Mouse (Mus musculus) gastrocnemius, adult 8-10 months (tissue): Measurements from ENCODE around the gene Myl7. TPM values are rescaled to one million over a fixed set of nuclear protein-coding genes. Genes with fewer than 3 reads are reported as not detected.
"Not testable (repeated sequence)": the region's sequence is repeated elsewhere in the genome, so short reads cannot be mapped to it uniquely, and the experiment has no call there.

Experiments
- DNase-seq, 2 experiments: peaks; one replicate each; pipeline ENCODE4 v3.0.0; 2022; ENCODE audit warnings: low spot score in 2 of 2
- total RNA-seq, 4 experiments: library from RNA; stranded (reverse); gene quantifications; 2 replicates each; pipeline ENCODE4 v1.2.4; 2022

The Myl7 gene
- total RNA-seq = not detected

DNA sequence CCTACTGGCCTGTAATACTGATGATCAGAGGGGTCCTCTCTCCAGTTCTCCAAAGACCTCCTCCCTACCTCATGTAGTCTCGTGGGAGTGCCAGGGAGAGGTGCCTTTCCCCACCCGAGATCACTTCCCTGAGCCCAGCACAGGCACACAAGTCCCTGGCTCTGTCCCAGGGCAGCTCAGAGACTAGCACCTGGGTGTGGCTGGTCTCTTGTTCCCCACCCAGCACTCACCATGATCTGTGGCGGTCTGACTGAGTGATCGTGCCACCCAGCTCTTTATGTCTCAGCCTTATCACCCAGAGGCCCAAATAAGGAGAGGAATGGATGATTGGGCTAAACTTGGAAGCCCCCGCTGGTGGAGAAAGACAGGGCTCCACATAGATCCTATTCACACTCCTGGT is at the start of gene Myl7:
Myl7 (minus strand) TSS at position 252 of the 400 bp plus-strand sequence.
- no peak for DNase-seq

DNA sequence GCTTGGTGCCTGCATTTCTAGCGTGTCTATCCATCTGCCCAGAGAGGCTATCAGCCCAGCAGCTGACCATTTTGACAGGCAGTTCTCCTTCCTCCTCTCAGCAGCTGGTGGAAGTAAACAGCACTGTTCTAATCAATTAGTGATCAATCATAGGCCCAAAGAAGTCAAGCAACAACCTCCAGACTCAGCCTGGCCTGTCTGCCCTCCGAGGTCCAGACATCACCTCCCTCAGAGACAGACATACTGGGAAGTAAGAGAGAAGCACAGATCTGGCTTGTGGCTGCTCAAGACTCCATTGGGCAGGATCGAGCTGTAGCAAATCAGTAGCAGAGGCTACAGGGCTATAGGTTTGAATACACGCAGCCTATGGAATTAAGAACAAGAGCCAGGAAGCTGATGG is 49.2 kb upstream of the Myl7 start:
- no peak for DNase-seq

DNA sequence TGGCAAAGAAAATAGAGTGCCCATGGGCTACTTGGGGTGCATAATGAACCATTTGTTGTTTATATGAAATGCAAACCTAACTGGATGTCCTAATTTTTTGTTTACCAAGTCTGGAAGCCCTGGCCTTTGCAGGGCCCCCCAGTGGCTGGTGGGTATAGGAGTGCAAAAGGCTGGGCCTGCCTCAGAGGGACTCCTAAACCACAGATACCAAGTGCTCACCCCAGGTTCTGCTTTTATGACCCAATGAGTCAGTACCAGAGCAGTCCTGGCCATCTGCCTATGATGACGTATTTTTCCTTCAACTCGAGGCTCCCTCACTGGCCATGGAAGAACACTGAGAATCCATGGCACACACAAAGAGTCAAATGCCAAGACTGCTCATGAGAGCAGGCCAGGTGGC is 46.5 kb upstream of the Myl7 start:
- DNase-seq = no peak

DNA sequence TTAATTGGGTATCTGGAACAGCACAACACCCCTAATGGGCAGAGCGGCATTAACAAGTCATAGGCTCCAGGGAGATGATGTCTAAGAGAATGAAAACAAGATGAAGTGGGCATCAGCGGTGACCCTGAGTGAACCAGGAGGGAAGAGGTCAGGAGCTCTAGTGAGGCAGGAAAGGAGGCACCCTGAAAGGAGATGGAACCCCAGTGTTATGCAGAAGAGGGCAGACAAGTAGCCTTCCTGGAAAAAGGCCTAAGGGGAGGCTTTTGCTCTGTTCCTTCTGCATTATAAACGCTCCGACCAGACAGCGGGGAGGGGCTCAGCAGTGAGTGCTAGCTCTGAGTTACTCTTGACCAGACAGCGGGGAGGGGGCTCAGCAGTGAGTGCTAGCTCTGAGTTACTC is 44.4 kb upstream of the Myl7 start:
- no peak for DNase-seq

DNA sequence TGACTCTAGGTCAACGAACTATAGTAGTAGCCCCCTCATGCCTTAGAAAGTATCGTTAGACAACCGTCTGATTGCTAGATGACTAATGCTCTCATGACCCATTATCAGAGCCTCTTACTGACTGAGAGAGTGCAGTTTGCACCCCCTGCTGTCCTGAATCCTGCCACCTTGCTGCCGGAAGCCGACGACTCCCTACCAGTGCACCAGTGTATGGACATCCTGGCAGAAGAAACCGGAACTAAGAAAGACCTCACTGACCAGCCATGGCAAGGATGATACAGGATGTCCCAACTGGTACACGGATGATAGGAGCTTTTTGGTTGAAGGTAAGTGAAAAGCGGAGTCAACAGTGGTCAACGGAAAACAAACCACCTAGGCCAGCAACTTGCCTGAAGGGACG is 35.9 kb upstream of the Myl7 start:
- DNase-seq = not testable (repeated sequence)

DNA sequence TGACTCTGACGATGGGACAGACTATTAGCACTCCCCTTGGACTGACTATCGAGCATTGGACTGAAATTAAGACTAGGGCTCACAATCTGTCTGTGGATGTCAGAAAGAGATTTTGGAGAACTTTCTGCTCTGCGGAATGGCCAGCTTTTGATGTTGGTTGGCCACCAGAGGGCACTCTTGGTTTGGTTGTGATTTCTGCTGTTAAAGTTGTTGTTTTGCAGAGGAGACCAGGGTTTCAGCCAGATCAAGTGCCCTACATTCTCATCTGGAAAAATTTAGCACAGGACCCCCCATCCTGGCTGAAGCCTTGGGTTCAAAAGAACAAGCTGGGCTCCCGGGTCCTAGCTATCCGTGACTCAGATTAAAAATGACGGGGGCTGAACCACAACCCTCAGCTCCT is 33.4 kb upstream of the Myl7 start:
- DNase-seq = not testable (repeated sequence)

DNA sequence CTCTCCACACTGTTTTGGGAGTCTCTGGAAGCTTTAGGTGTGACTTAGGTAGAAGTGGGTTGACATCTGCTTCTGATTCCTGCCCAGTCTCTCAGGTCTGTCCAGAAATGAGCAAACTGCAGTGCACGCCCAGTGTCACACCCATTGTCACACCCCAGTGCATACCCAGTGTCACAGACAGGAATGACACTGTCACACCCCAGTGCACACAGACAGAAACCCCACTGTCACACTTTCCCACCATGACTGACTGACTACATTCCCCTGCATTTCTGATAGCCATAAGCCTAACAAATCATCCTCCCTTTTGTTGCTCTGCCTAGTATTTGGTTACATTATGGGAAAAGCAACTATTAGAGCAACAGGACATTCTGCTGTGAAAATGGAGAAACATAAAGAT is 32.0 kb upstream of the Myl7 start:
- DNase-seq = no peak

DNA sequence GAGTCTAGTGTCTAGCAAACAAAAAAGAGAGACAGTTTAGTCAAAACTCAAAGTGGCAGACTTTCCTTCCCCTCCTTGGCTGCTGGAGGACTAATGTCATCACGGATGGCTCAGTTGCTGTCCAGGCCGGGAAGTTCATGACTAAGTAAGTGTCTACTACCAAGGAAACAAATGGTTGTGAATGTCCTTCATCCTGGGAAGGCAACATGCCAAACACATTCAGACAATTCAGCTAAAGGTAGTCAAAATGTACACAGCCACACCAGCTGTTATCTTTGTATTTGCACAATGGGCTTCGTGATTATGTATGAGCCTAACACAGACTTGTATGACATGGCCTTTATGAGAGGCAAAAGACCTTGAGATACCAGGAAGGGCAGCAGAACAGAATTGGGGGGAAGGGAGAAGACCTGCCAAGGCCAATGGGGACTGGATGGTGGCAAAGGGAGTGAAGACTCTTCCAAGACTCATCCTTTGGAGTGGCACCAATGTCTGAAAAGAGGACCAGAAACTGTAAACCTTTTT is 28.2 kb upstream of the Myl7 start:
- DNase-seq = no peak

DNA sequence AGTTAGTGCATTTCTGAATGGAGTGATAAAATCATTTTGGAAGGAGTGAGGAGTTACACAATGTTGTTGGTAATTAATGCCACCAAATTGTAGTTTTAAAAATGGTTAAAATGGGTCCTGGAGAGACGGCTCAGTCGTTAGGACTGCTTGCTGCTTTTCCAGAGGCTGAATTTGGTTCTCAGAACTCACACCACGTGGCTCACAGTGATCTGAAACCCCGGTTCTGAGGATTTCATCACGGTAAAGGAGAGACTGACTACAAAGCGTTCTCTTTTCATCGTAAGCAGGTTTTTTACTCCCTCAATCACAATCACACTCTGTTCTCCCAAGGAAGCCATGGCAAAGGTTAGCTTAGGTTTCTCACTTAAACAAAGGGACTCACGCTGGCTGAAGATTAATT is 26.1 kb upstream of the Myl7 start:
- no peak for DNase-seq

DNA sequence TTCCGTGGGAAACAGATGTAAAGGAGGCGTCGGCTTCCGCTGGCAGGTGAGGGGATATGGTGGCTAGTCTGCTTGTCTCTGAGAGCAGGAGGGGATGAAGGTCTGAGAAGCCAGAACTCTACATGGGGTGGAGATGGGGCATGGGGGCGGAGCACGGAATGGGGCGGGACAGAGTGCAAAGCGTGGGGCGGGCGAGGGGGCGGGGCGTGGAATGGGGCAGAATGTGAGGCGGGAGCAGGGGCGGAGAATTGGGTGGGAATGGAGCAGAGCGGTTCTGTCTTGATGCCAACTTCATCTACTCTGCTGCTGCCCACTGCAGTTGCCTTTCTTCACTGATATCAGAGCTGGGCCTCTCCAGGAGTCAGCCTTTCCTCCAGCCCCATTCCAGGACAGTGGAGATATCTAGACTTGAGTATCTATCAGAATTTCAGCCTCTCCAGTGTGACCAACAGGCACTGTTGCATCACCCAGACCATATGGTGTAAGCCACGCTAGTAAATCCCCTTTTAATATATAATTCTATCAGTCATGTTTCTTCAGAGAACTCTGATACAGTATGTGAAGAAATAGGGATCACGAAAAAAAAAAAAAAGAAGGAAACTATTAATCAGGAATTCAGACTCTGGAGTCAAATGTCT is 21.9 kb upstream of the Myl7 start:
- DNase-seq = no peak

DNA sequence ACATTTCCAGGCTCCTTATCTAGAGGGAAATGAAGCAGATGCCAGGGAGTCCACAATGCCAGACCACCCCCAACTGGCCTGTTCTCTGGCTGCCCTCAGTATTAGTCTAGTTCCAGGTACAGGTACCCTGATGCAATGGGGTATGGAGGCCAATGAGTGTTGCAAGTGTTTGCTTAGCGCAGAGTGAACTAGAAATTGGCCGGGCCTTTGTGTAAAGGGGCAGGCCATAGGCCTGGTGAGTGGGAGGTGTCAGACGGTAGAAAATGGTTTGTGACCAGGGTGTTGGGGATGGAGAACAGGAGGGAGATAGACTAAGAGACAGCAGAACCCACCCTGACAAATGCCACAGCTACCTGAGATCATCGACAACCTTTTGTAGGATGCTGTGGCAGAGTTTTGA is 21.0 kb upstream of the Myl7 start:
- no peak for DNase-seq

DNA sequence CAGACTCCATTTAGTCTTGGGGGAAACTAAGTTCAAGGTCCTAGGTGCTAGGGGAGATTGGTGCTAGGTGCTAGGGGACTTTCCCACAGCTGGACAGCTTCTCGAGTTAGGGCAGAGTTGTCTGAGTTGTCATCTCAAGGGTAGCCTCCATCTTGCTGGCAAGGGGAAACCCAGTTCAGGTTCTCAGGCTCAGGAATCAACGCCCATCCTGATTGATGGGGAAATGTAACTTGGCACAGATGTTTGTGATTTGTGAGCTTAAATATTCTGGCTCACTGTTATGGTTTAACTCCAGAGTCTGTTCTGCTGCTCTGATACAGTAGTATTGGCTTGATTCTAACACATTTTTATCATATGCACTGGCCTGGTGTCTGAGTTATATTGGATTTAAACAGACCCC is 19.5 kb upstream of the Myl7 start:
- no peak for DNase-seq

DNA sequence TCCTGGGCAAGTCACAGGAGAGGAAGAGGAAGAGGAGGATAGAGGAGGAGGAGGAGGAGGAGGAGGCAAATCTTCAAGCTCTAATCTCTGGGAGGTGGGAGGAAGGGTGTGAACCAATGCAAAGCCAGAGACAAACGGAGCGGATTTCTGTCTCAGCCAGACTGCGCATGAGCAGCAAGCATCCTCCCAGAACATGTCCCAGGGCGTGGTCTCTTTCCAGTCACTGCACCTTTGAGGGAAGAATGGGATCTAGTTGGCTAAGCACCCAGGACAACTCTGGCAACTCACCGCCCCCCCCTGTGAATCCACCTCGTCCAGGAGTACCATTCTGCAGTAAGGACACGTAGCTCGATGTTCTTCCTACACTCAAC is 17.6 kb upstream of the Myl7 start:
- no peak for DNase-seq

DNA sequence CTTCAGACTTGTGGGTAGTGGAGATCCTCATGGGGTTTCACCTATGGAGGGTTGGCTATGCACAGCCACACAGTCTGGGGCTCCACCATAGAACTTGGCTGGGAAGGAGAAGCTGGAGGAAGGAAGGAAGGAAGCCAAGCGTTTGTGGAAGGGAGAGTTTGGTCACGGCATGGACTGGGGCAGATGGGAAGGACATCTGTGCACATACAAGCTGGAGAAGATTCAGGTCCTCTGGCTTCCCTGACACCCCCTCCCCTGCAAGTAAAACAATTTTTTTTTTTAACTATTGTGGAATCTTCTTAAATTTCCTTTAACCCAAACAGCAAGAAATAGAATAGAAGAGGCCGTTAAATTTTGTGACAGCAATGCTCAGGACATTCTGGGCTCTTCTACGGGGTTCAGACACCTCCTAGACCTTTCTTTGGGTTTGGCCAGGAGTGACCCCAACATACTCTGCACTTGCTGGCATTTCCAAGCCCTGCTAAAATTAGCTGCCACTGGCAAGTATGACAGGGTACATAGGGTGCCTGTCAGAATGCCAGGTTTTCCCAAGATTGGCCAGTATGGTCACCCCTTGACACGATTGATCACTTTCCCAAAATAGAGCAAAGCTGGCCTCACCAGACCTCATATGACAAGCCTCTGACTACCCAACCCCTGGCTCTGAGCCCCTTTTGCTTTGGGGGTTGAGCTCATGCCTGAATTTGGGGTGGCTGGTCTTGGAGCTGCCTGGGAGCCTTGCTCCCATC is 17.0 kb upstream of the Myl7 start:
- peak; percentile 39 to 46 for DNase-seq

DNA sequence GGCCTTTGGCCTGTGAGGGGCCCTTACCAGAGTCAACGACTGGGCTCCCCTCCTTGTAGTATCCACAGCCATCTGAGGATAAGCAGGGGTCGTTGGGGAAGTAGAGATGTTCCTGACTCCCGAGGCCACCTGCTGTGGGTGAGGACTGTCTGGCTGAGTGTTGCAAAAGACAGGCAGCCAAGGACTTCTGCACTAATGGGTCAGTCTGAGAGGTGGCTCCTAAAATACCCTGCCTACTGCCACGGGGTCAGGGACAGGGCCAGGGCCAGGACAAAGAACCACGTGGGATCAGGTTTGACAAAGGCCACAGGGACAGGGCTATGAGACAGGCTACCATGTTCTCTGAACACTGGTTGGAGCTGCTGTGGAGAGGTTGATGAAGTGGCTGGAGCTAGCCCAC is 16.4 kb upstream of the Myl7 start:
- no peak for DNase-seq

DNA sequence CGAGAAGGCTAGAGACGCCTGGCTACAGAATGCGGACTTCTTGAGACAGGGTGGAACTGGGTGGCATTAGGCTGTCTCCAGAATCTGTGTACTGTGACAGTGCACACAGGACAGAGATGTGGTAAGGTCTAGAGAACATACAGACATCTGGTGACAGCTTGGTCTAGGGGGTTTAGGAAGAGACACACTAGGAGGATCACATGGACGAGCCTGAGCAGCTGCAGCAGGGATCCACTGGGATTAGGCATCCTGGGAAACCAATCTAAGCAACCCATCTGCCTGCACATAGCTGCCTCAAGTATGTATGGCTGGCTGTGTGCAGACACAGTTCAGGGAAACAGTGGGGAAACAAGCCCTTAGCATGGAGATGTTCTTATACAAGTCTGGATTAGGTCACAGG is 15.4 kb upstream of the Myl7 start:
- no peak for DNase-seq

DNA sequence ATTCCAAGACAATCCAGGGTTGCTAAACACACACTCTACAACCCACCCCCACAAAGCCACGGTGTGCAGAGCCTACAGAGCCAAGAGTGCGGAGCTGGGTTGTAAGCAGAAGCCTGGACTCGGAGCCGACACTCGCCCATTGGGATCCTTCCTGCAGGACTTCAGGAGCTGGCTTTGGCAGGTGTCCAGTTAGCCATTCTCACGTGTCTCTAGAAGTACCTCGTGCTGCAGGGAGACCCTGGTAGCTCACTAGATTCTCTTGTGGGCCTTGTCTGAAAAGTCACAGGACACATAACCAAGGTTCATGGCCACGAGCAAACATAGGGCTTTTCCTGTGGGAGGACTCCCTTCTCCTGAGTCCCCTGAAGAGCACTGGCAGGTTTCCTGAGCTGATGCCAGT is 14.7 kb upstream of the Myl7 start:
- DNase-seq = no peak

DNA sequence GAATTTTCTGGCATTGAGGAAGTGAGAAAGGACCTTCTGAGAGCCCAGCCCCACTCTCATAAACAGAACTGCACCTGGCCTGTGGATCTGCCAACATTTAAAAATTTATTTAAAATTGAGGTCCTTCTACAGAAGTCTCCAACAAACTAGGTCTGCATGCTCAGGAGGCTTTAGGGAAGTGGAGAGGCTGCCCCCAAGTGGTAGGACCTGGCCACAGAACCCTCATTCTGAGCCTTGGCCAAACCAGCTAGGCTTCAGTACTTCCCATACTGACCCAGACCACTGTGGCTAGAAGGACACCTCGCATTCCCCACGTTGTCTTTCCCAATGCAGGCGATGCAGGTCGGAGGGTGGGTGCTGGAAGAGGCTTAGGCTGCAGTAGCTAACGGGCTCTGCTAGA is 14.1 kb upstream of the Myl7 start:
- peak; percentile 36 to 42 for DNase-seq

DNA sequence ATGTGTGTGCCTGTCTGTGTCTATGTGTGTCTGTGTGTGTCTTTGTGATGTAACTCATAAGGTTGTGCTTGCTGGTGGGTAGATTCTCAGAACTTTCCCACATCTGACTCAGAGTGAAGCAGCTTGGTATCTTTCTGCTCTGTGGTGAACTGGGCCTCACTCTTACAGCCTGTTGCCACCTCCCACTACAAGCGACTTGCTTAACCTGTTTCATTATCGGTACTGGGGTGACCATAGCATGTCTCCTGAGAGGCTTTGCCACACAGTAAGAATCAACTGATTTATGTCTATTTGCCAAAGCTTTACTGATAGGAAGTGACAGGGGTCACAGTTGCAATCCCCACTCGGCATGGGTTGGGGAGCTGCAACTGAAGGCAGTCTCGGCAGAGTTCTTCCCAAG is 10.1 kb upstream of the Myl7 start:
- no peak for DNase-seq

DNA sequence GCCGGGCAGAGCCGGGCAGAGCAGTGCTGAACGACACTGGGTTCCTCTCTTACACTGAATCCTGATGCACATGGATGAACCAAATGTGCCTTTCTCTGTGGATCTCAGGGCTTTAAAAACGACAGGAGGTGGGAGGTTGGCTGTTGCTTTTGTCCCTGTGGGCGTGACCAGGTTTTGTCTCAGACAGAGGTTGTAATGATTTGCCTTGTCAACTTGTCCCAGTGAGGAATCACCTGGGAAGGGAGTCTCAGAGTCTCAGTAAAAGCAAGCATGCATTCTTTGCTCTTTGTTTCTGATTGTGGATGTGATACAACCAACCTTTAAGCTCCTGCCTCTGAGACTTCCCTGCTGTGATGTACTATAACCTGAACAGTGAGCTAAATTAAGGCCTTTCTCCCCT is 8.5 kb upstream of the Myl7 start:
- DNase-seq = no peak

DNA sequence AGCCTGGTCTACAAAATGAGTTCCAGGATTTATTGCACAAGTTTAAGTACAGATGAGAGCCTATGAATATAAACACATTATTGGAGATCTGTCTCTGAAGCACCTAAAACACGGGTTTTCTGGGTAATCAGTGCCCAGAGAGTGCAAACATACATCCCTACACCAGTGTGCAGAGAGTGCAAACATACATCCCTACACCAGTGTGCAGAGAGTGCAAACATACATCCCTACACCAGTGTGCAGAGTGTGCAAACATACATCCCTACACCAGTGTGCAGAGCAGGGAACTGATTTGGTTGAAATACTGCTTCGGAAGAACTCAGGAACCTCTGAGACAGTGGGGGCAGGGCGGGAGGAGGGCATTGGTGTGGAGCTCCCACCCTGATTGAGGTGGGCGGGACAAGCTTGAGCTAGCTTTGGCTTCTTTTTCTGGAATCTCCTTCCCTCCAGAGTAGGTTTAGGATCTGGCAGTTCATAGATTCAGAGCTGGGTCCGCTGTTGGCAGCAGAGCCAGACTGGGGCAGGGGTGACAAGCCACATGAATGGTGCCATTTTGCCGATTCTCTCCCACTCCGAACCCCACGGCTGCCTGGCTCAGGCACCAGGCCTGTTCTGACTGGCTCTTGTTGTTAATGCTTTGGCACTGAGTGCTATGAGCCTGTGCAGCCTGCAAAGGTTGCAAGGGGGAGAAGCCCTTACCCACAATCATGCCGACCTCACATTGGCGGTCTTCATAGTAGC is 7.4 kb upstream of the Myl7 start:
- DNase-seq = no peak

DNA sequence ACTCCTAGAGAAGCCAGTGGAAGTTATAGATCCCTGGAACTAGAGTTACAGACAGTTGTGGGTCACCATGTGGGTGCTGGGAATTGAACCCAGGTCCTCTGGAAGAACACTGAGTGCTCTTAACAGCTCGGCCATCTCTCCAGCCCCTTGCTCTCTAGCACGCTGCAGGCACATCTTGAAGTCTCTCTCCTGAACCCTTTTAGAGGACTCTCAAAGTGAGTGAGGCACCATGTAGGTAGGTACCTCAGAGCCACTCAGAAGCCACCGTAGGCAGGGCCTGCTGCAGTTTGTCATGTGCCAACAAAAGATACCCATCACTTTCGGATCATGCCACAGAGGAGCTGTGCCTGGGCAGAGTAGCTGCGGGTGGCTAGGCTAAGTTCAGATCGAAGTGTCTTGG is 6.3 kb upstream of the Myl7 start:
- no peak for DNase-seq

DNA sequence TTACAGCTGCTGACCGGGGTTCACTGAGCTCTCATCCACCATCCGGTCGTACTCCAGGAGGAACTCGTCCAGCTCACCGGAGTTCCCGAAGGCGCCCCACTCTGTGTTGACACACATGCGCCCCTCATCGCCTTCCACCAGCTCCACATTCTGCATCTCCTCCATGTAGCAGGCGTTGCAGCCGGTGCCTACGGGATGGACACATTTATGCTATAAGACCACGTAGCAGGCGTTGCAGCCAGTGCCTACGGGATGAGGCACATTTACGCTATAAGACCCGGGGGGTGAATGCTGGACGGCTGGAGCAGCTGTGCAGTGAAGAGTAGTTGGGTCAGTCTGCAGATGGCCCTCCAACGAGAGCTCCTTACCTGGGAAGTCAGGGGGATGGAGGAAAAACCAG is 5.8 kb upstream of the Myl7 start:
- no peak for DNase-seq
